Mouse (Mus musculus): ENCODE data around the gene Zscan22. TPM values are rescaled to one million over a fixed set of nuclear protein-coding genes. Genes with fewer than 3 reads are reported as not detected.
A peak's percentile ranks its signal among the peaks of the same experiment; 100 is the strongest.
"Not testable (repeated sequence)": the region's sequence is repeated elsewhere in the genome, so short reads cannot be mapped to it uniquely, and the experiment has no call there.

The Zscan22 gene
- polyA plus RNA-seq, 1 experiment from 2014 or later: 15.1 TPM

- peak; percentile 99 for ATAC-seq (ENCODE audit: low read depth)
- 0 out of 2 replicates have a peak, but pooled peaks cover 5% of the 10 kb centered on the region for H3K27me3 ChIP-seq (replicated peaks; ENCODE audit: control insufficient read depth, insufficient read depth, low read length)
- H3K9me3 ChIP-seq (ENCODE audit: control insufficient read depth, low read length): no peaks in the 10 kb centered on the region
- H3K4me1 ChIP-seq (ENCODE audit: control insufficient read depth, insufficient read depth, low read length): peaks cover 9% of the 10 kb centered on the region; the same call in 1 of the 2 replicates
- peak; percentile 100 for DNase-seq (ENCODE audit: low spot score)
- H3K27ac ChIP-seq (replicated peaks; ENCODE audit: low read depth, low read length): peak within 1 kb of the TSS; percentile 98
- H3K4me2 ChIP-seq (ENCODE audit: low read depth, low read length): peak within 1 kb of the TSS; percentile 96
- H3K4me3 ChIP-seq (ENCODE audit: low read depth, low read length): peak within 1 kb of the TSS; percentile 55
- peaks cover 40% of the 10 kb centered on the region for H3K36me3 ChIP-seq (ENCODE audit: control insufficient read depth, insufficient read depth, low read length)
- H3K9ac ChIP-seq (ENCODE audit: low read depth, low read length): peak within 1 kb of the TSS; percentile 87
- under 1% methylated on average over 55 of the region's 55 CpGs for WGBS
These were observed 24.3 kb downstream of the Zscan22 start, which contains the start of gene Rps5 for GRCm38 (mm10) chr7:12921705-12922465. Rps5 (plus strand) TSS chr7:12922290.

GRCm38 (mm10) chr7:12922729-12923128 lies 25.1 kb downstream of the Zscan22 start:
- DNase-seq (ENCODE audit: low spot score) (no peak), ATAC-seq (ENCODE audit: low read depth) (no peak)
- Histone ChIP-seq H3K27me3 (replicated peaks; ENCODE audit: control insufficient read depth, insufficient read depth, low read length) (peaks cover 5% of the 10 kb centered on the region; the same call in 1 of the 2 replicates), H3K9ac (ENCODE audit: low read depth, low read length) (peak overlapping the region; percentile 71), H3K4me2 (ENCODE audit: low read depth, low read length) (peak overlapping the region; percentile 93), H3K9me3 (ENCODE audit: control insufficient read depth, low read length) (no peaks in the 10 kb centered on the region), H3K4me1 (ENCODE audit: control insufficient read depth, insufficient read depth, low read length) (peaks cover 9% of the 10 kb centered on the region; the same call in 1 of the 2 replicates), H3K4me3 (ENCODE audit: low read depth, low read length) (peak overlapping the region; percentile 55), H3K27ac (replicated peaks; ENCODE audit: low read depth, low read length) (no peak overlapping the region), H3K36me3 (ENCODE audit: control insufficient read depth, insufficient read depth, low read length) (peaks cover 44% of the 10 kb centered on the region)
- WGBS: 2% methylated on average over 8 of the region's 8 CpGs

- Histone ChIP-seq H3K27me3 (replicated peaks; ENCODE audit: control insufficient read depth, insufficient read depth, low read length) (peaks cover 13% of the 10 kb centered on the region; the same call in 1 of the 2 replicates), H3K4me2 (ENCODE audit: low read depth, low read length) (no peak overlapping the region), H3K36me3 (ENCODE audit: control insufficient read depth, insufficient read depth, low read length) (peaks cover 44% of the 10 kb centered on the region), H3K4me1 (ENCODE audit: control insufficient read depth, insufficient read depth, low read length) (peaks cover 9% of the 10 kb centered on the region; the same call in 1 of the 2 replicates), H3K4me3 (ENCODE audit: low read depth, low read length) (no peak overlapping the region), H3K27ac (replicated peaks; ENCODE audit: low read depth, low read length) (no peak overlapping the region), H3K9me3 (ENCODE audit: control insufficient read depth, low read length) (no peaks in the 10 kb centered on the region), H3K9ac (ENCODE audit: low read depth, low read length) (no peak overlapping the region)
- DNase-seq (ENCODE audit: low spot score) (no peak), ATAC-seq (ENCODE audit: low read depth) (no peak)
- WGBS: 84% methylated on average over 7 of the region's 7 CpGs
These were observed 28.7 kb downstream of the Zscan22 start for GRCm38 (mm10) chr7:12926316-12926715.

- H3K4me2 ChIP-seq (ENCODE audit: low read depth, low read length): peak within 1 kb of the TSS; percentile 68
- peak within 1 kb of the TSS; percentile 37 for H3K4me3 ChIP-seq (ENCODE audit: low read depth, low read length)
- DNase-seq (ENCODE audit: low spot score): peak; percentile 75
- peak; percentile 64 for ATAC-seq (ENCODE audit: low read depth)
- H3K36me3 ChIP-seq (ENCODE audit: control insufficient read depth, insufficient read depth, low read length): peaks cover 44% of the 10 kb centered on the region
- peaks cover 13% of the 10 kb centered on the region; the same call in 1 of the 2 replicates for H3K27me3 ChIP-seq (replicated peaks; ENCODE audit: control insufficient read depth, insufficient read depth, low read length)
- no peaks in the 10 kb centered on the region for H3K9me3 ChIP-seq (ENCODE audit: control insufficient read depth, low read length)
- H3K9ac ChIP-seq (ENCODE audit: low read depth, low read length): peak within 1 kb of the TSS; percentile 67
- H3K27ac ChIP-seq (replicated peaks; ENCODE audit: low read depth, low read length): no peak within 1 kb of the TSS
- H3K4me1 ChIP-seq (ENCODE audit: control insufficient read depth, insufficient read depth, low read length): peaks cover 9% of the 10 kb centered on the region; the same call in 1 of the 2 replicates
- WGBS: 18% methylated on average over 8 of the region's 8 CpGs
These were observed 29.6 kb downstream of the Zscan22 start, which contains the start of gene Rnf225 for GRCm38 (mm10) chr7:12927191-12927680. Rnf225 (plus strand) TSS chr7:12927416.

- WGBS: 4% methylated on average over 49 of the region's 65 CpGs
These were observed 30.3 kb downstream of the Zscan22 start for GRCm38 (mm10) chr7:12927693-12928589.

GRCm38 (mm10) chr7:12933615-12934140 lies 36.1 kb downstream of the Zscan22 start:
- Histone ChIP-seq H3K27ac (replicated peaks; ENCODE audit: low read depth, low read length) (no peak overlapping the region), H3K4me2 (ENCODE audit: low read depth, low read length) (no peak overlapping the region), H3K4me1 (ENCODE audit: control insufficient read depth, insufficient read depth, low read length) (no peaks in the 10 kb centered on the region), H3K27me3 (replicated peaks; ENCODE audit: control insufficient read depth, insufficient read depth, low read length) (no peaks in the 10 kb centered on the region), H3K9me3 (ENCODE audit: control insufficient read depth, low read length) (no peaks in the 10 kb centered on the region), H3K36me3 (ENCODE audit: control insufficient read depth, insufficient read depth, low read length) (no peaks in the 10 kb centered on the region), H3K9ac (ENCODE audit: low read depth, low read length) (no peak overlapping the region), H3K4me3 (ENCODE audit: low read depth, low read length) (no peak overlapping the region)
- WGBS: 71% methylated on average over 4 of the region's 4 CpGs
- no peak for DNase-seq (ENCODE audit: low spot score)
- ATAC-seq (ENCODE audit: low read depth): no peak

More at GRCm38 (mm10) chr7:12927693-12928589, 30.3 kb downstream of the Zscan22 start:
- Histone ChIP-seq H3K27ac (replicated peaks; ENCODE audit: low read depth, low read length) (no peak overlapping the region), H3K9ac (ENCODE audit: low read depth, low read length) (peak overlapping the region; percentile 67), H3K9me3 (ENCODE audit: control insufficient read depth, low read length) (no peaks in the 10 kb centered on the region), H3K27me3 (replicated peaks; ENCODE audit: control insufficient read depth, insufficient read depth, low read length) (peaks cover 13% of the 10 kb centered on the region; the same call in 1 of the 2 replicates), H3K4me1 (ENCODE audit: control insufficient read depth, insufficient read depth, low read length) (peaks cover 7% of the 10 kb centered on the region; the same call in 1 of the 2 replicates), H3K4me2 (ENCODE audit: low read depth, low read length) (peak overlapping the region; percentile 68), H3K36me3 (ENCODE audit: control insufficient read depth, insufficient read depth, low read length) (peaks cover 43% of the 10 kb centered on the region), H3K4me3 (ENCODE audit: low read depth, low read length) (peak overlapping the region; percentile 37)
- DNase-seq (ENCODE audit: low spot score) (peak; percentile 22), ATAC-seq (ENCODE audit: low read depth) (peak; percentile 39)

- Histone ChIP-seq H3K4me1 (ENCODE audit: control insufficient read depth, insufficient read depth, low read length) (no peaks in the 10 kb centered on the region), H3K4me2 (ENCODE audit: low read depth, low read length) (no peak overlapping the region), H3K9ac (ENCODE audit: low read depth, low read length) (no peak overlapping the region), H3K27me3 (replicated peaks; ENCODE audit: control insufficient read depth, insufficient read depth, low read length) (no peaks in the 10 kb centered on the region), H3K9me3 (ENCODE audit: control insufficient read depth, low read length) (no peaks in the 10 kb centered on the region), H3K36me3 (ENCODE audit: control insufficient read depth, insufficient read depth, low read length) (no peaks in the 10 kb centered on the region), H3K27ac (replicated peaks; ENCODE audit: low read depth, low read length) (no peak overlapping the region), H3K4me3 (ENCODE audit: low read depth, low read length) (no peak overlapping the region)
- WGBS: 89% methylated on average over 3 of the region's 3 CpGs
- DNase-seq (ENCODE audit: low spot score): no peak
- ATAC-seq (ENCODE audit: low read depth): no peak
These were observed 37.2 kb downstream of the Zscan22 start for GRCm38 (mm10) chr7:12934808-12935207.

- whole genome bisulfite sequencing: 85% methylated on average over 4 of the region's 4 CpGs
- not testable (repeated sequence) for ATAC-seq (ENCODE audit: low read depth); H3K27ac ChIP-seq (replicated peaks; ENCODE audit: low read depth, low read length)
These were observed 39.7 kb downstream of the Zscan22 start for GRCm38 (mm10) chr7:12937254-12937803.

More at GRCm38 (mm10) chr7:12937254-12937803, 39.7 kb downstream of the Zscan22 start:
- H3K4me3 ChIP-seq (ENCODE audit: low read depth, low read length); H3K27me3 ChIP-seq (replicated peaks; ENCODE audit: control insufficient read depth, insufficient read depth, low read length); H3K36me3 ChIP-seq (ENCODE audit: control insufficient read depth, insufficient read depth, low read length); H3K4me1 ChIP-seq (ENCODE audit: control insufficient read depth, insufficient read depth, low read length); DNase-seq (ENCODE audit: low spot score); H3K9me3 ChIP-seq (ENCODE audit: control insufficient read depth, low read length); H3K9ac ChIP-seq (ENCODE audit: low read depth, low read length); H3K4me2 ChIP-seq (ENCODE audit: low read depth, low read length): not testable (repeated sequence)

Measured in embryonic facial prominence, embryonic 14.5 days (tissue).